Mouse (Mus musculus) urinary bladder, postnatal 36 days (tissue): Measurements from ENCODE around the gene Dennd4a.

Experiments used
- DNase-seq, 2 experiments: peaks; one replicate each; pipeline ENCODE4 v3.0.0; 2022; ENCODE audit warnings: low spot score in 2 of 2, mixed read lengths in 1 of 2

The Dennd4a gene

GRCm38 (mm10) chr9:64790673-64791660, 20.2 kb upstream of the Dennd4a start:
- no peak for DNase-seq

DNA sequence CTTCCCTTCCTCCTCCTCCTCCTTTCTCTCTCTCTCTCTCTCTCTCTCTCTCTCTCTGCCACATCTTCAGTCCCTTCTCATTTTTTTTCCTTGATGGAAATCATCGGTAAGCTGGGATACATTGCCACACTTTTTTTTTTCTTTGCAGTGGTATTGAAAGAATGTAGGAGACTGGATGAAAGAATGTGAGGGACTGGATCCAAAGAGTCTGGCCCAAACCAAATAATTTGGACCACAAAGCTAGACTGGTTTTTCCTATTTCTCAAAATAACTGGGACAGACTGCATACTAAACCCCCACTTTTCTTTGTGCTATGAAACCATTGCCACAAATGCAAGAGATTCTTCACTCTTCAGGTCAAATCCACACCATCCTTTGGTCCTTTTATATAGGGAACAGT, 19.5 kb upstream of the Dennd4a start:
- DNase-seq = no peak

GRCm38 (mm10) chr9:64792379-64793274, 18.5 kb upstream of the Dennd4a start:
- DNase-seq = no peak

- DNase-seq = no peak
Observed at GRCm38 (mm10) chr9:64793275-64793590, 17.9 kb upstream of the Dennd4a start.

DNA sequence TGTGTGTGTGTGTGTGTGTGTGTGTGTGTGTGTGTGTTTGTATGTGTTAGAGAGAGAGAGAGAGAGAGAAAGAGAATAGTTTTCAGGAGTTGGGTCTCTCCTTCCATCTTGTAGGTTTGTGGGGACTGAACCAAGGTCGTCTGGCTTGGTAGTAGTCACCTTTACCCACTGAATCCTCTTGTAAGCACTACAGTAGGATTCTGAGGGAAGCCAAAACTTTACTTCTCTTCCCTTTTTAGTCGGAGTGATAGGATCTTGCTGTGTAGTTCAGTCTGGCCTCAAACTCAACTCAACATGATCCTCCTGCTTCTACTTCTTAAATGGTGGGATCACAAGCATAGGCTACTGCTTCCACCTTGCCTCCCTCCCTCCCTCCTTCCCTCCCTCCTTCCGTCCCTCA, 17.3 kb upstream of the Dennd4a start:
- DNase-seq = no peak

- DNase-seq = no peak
Observed at GRCm38 (mm10) chr9:64794448-64795420, 16.4 kb upstream of the Dennd4a start.

- no peak for DNase-seq
Observed at GRCm38 (mm10) chr9:64795846-64796615, 15.1 kb upstream of the Dennd4a start.

DNA sequence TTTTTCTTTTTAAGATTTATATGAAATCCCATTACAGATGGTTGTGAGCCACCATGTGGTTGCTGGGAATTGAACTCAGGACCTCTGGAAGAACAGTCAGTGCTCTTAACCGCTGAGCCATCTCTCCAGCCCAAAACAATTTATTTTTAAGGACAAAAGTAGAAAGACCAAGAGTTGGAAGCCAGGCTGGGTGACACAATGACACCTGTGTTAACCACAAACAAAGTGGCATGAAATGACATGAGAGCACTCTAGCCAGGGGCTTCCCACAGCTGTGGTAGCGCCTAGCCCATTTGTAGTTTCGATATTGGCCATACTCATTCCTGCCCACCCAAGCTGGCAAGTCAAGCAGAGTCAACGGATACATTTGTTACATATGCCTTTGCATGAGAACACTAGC, 13.7 kb upstream of the Dennd4a start:
- no peak for DNase-seq

GRCm38 (mm10) chr9:64798099-64798498, 13.0 kb upstream of the Dennd4a start:
- no peak for DNase-seq

GRCm38 (mm10) chr9:64798859-64799258, 12.3 kb upstream of the Dennd4a start:
- no peak for DNase-seq

DNA sequence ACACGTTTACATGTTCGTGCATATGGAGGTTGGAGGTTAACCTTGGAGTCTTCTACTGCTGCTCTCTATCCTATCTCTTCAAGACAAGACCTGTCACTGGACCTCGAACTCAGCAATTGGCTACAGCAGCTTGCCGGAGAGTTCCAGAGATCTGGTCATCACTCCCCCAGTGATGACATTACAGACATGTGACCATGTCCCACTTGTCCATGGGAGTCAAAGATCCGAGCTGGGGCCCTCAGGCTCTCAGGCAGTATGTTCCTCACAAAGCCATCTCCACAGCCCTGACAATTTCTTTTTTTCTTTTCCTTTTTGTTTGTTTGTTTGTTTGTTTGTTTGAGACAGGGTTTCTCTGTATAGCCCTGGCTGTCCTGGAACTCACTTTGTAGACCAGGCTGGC, 11.6 kb upstream of the Dennd4a start:
- no peak for DNase-seq

GRCm38 (mm10) chr9:64802561-64802960, 8.6 kb upstream of the Dennd4a start:
- no peak for DNase-seq

- no peak for DNase-seq
Observed at GRCm38 (mm10) chr9:64803373-64804214, 7.5 kb upstream of the Dennd4a start.

GRCm38 (mm10) chr9:64805875-64806274, 5.3 kb upstream of the Dennd4a start:
- DNase-seq = no peak

- no peak for DNase-seq
Observed at GRCm38 (mm10) chr9:64806335-64807060, 4.6 kb upstream of the Dennd4a start.

GRCm38 (mm10) chr9:64807061-64807808, 3.9 kb upstream of the Dennd4a start:
- DNase-seq = peak in 1 of 2 experiments; percentile 33

GRCm38 (mm10) chr9:64809851-64810250, 1.3 kb upstream of the Dennd4a start:
- no peak for DNase-seq
